Mouse (Mus musculus) midbrain, embryonic 16.5 days (tissue): ENCODE measurements around the gene Fbxl19. TPM values are rescaled to one million over a fixed set of nuclear protein-coding genes. Genes with fewer than 3 reads are reported as not detected.
A peak's percentile ranks its signal among the peaks of the same experiment; 100 is the strongest.

Experiments
- ATAC-seq: fragments of 200-750 bp; cut with Nextera tagmentation; 2 replicates; pipeline ENCODE4 v1.8.0; 2017; ENCODE audit warnings: moderate TSS enrichment
- H3K27ac ChIP-seq: fragments of 300-500 bp; sonication (generic); 2 replicates; pipeline ENCODE4 v1.5.1; 2014; ENCODE audit warnings: mild to moderate bottlenecking, low read length, mixed read lengths
- H3K27me3 ChIP-seq: fragments of 300-500 bp; sonication (generic); 2 replicates; pipeline ENCODE4 v1.6.1; 2014; ENCODE audit warnings: low read depth, low read length, mixed read lengths; ENCODE audit not compliant: control insufficient read depth, insufficient read depth
- H3K36me3 ChIP-seq: fragments of 300-500 bp; sonication (generic); 2 replicates; pipeline ENCODE4 v1.6.1; 2014; ENCODE audit warnings: mild to moderate bottlenecking, low read length, moderate library complexity, mixed read lengths; ENCODE audit not compliant: control insufficient read depth, insufficient read depth
- H3K4me1 ChIP-seq: fragments of 300-500 bp; sonication (generic); 2 replicates; pipeline ENCODE4 v1.6.1; 2014; ENCODE audit warnings: mild to moderate bottlenecking, low read length, mixed read lengths; ENCODE audit not compliant: control insufficient read depth, insufficient read depth
- H3K4me2 ChIP-seq: fragments of 300-500 bp; sonication (generic); 2 replicates; pipeline ENCODE4 v1.6.1; 2014; ENCODE audit warnings: mild to moderate bottlenecking, low read length, mixed read lengths
- H3K4me3 ChIP-seq: fragments of 300-500 bp; sonication (generic); 2 replicates; pipeline ENCODE4 v1.5.1; 2014; ENCODE audit warnings: low read depth, mild to moderate bottlenecking, low read length, moderate library complexity, mixed read lengths
- H3K9ac ChIP-seq: fragments of 300-500 bp; sonication (generic); 2 replicates; pipeline ENCODE4 v1.6.1; 2014; ENCODE audit warnings: low read depth, low read length, mixed read lengths
- H3K9me3 ChIP-seq: fragments of 300-500 bp; sonication (generic); replicated peaks from 2 replicates; pipeline ENCODE4 v1.6.1; 2014; ENCODE audit warnings: mild to moderate bottlenecking, low read length, mixed read lengths; ENCODE audit not compliant: control insufficient read depth, poor library complexity, severe bottlenecking
- WGBS: fragments of 180-500 bp; shearing (Covaris S2); extraction: QIAGEN DNeasy Blood & Tissue Kit; methylation state at CpG from one replicate; pipeline ENCODE4 v1.1.7; 2014; 5-methylcytosine and 5-hydroxymethylcytosine counted together
- microRNA counts: library from miRNA; unstranded; fragments of <30 nt; microRNA quantifications from one replicate; lab custom pipeline; 2016
- microRNA-seq: library from miRNA; unstranded; fragments of <30 nt; microRNA quantifications from one replicate; pipeline ENCODE4, GENCODE M21; 2017
- polyA plus RNA-seq: library from polyadenylated mRNA; unstranded; fragments of >200 nt; fragmentation: Nextera tagmentation; extraction: Ambion mirVana; gene quantifications from 2 replicates; pipeline ENCODE4 v1.2.1, GENCODE M21; 2015

Fbxl19 gene
- polyA plus RNA-seq, 1 experiment from 2014 or later = 7.4 TPM

DNA sequence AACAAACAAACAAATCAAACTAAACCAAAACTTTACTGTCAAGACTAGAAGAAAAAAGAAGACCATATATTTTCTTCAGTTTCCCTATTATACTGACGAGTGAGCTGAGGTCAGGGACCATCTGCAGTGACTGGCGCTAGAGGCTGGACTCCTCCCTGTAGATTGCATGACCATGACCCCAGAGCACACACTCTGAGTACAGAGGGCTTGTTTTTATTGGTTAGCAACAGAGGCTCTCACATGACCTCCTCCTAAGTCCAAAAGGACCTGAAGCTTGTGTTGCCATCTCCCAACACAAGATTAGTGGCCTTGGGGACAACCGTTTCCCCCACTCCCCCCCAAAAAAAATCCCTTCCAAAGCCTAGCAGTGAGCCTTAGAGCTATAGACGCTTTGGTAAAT is 69.5 kb downstream of the Fbxl19 start:
- peaks cover 29% of the 10 kb centered on the region for H3K36me3 ChIP-seq
- no peak overlapping the region for H3K4me3 ChIP-seq
- no peaks in the 10 kb centered on the region for H3K4me1 ChIP-seq
- no peak overlapping the region; the same call in 1 of the 2 replicates for H3K27ac ChIP-seq
- H3K9ac ChIP-seq = no peak overlapping the region
- no peaks in the 10 kb centered on the region for H3K9me3 ChIP-seq
- 88% methylated on average over 4 of the region's 4 CpGs for WGBS
- no peak for ATAC-seq
- H3K4me2 ChIP-seq = no peak overlapping the region
- H3K27me3 ChIP-seq = no peaks in the 10 kb centered on the region

DNA sequence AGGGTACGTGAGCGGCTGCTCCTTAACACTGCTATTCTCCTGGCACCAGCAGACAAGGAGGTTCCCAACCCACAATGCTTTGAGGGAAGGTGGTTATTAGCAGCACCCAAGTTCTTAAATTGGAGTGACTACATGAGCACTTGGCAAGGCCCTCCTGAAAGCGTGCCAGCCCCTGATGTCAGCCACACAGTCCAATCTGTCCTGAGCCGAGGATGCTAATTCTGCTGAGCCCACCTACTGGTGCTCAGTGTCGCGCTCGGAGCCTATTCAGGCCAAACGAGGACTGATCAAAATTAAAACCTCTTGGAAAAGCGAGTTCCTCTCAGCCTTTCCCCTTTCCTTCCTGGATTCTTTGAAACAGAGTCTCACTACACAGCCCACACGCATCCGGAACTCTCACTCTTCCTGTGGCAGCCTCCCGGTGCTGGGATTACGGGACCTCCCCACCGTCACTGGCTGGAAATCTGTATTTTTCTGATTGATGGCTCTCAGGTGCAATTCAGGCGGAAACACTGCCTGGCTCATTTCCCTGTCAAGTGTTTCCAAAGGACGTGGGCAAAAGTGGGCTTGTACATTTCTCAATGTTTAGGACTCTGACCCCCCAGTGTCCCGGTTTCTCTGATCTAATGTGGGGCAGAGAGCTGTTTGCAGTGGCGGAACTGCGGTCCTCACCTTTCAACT is 70.0 kb downstream of the Fbxl19 start:
- Histone ChIP-seq H3K4me1 (no peaks in the 10 kb centered on the region), H3K27ac (no peak overlapping the region; the same call in 1 of the 2 replicates), H3K4me3 (no peak overlapping the region), H3K36me3 (peaks cover 29% of the 10 kb centered on the region), H3K27me3 (no peaks in the 10 kb centered on the region), H3K4me2 (no peak overlapping the region), H3K9me3 (no peaks in the 10 kb centered on the region), H3K9ac (no peak overlapping the region)
- 90% methylated on average over 19 of the region's 19 CpGs for WGBS
- no peak for ATAC-seq

- Histone ChIP-seq H3K36me3 (peaks cover 23% of the 10 kb centered on the region), H3K9me3 (no peaks in the 10 kb centered on the region), H3K4me1 (no peaks in the 10 kb centered on the region), H3K27ac (no peak overlapping the region), H3K27me3 (no peaks in the 10 kb centered on the region), H3K9ac (no peak overlapping the region), H3K4me2 (no peak overlapping the region), H3K4me3 (no peak overlapping the region)
- no peak for ATAC-seq
- 96% methylated on average over 15 of the region's 15 CpGs for WGBS
Observed at GRCm38 (mm10) chr7:127815116-127815665, 70.8 kb downstream of the Fbxl19 start.

DNA sequence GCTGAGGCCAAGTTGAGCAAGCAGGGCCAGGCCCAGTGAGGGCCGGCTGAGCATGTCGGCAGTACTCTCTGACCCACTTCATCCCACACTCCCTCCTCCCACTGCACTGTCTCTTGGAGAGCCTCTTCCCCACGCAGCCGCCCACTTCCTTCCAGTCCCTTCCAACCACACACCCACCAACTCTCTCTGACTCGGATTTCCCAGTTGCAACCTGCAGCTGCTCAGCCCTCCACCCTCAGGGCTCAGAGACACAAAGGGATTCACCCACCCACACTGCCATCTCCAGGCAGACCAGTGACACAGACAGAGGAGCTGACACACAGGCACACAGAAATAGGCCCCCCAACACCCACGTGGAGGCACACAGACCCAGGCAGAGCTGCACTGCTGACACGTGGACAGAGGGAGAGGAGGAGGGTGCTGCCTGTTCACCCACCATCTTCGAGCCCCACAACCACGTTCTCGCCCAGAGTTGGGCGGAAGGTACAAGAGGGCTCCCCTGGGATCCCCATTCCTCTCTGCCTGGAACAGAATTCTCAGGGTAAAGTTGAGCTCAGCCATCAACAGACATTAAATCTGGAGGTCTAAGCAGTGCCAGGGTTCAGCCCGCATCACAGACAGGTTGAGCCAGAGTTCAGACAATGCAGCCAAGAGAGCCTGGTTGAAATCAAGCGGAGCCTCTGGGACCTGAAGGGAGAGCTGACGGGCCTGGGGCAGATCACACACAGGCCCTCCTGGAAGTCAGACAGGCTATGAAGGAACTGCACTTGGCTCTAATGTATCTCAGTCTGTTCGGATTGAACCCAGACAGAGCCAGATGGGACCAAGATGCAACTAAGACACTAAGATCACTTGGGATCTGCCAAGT is 71.8 kb downstream of the Fbxl19 start:
- Histone ChIP-seq H3K4me1 (peaks cover 2% of the 10 kb centered on the region; the same call in 1 of the 2 replicates), H3K9me3 (no peaks in the 10 kb centered on the region), H3K4me3 (no peak overlapping the region), H3K27ac (no peak overlapping the region), H3K4me2 (no peak overlapping the region), H3K9ac (no peak overlapping the region), H3K36me3 (peaks cover 15% of the 10 kb centered on the region), H3K27me3 (no peaks in the 10 kb centered on the region)
- ATAC-seq = no peak
- 72% methylated on average over 15 of the region's 15 CpGs for WGBS

- no peak overlapping the region for H3K4me3 ChIP-seq
- no peak overlapping the region for H3K9ac ChIP-seq
- ATAC-seq = no peak
- H3K27ac ChIP-seq = no peak overlapping the region
- WGBS = 86% methylated on average over 7 of the region's 7 CpGs
- no peaks in the 10 kb centered on the region for H3K27me3 ChIP-seq
- peaks cover 14% of the 10 kb centered on the region for H3K36me3 ChIP-seq
- H3K9me3 ChIP-seq = no peaks in the 10 kb centered on the region
- peaks cover 8% of the 10 kb centered on the region for H3K4me1 ChIP-seq
- H3K4me2 ChIP-seq = no peak overlapping the region
Observed at GRCm38 (mm10) chr7:127817053-127817452, 72.7 kb downstream of the Fbxl19 start.

GRCm38 (mm10) chr7:127817776-127818175 is 73.4 kb downstream of the Fbxl19 start:
- 91% methylated on average over 5 of the region's 5 CpGs for WGBS
- no peak overlapping the region for H3K27ac ChIP-seq
- peaks cover 16% of the 10 kb centered on the region for H3K4me1 ChIP-seq
- no peaks in the 10 kb centered on the region for H3K27me3 ChIP-seq
- no peak for ATAC-seq
- no peak overlapping the region for H3K9ac ChIP-seq
- H3K9me3 ChIP-seq = no peaks in the 10 kb centered on the region
- H3K4me2 ChIP-seq = no peak overlapping the region
- H3K4me3 ChIP-seq = no peak overlapping the region
- H3K36me3 ChIP-seq = peaks cover 14% of the 10 kb centered on the region

MicroRNA genes within 50 kb of the gene (microRNA counts, 519-probe panel; counts per million panel counts)
- 2,095 counts per million, percentile 55 among the panel's probes with 10 or more counts for microRNA mmu-miR-762 (lab: Ali Mortazavi, UCI)

Small RNAs within 50 kb of the gene (microRNA-seq; reads per million reads assigned to microRNA genes)
- not detected for gene Mir762

Other genes with a start within 250 kb of the Fbxl19 start
- 38.4 and 49.5 TPM in 2 replicates for gene Srcap, start 232.6 kb upstream of the Fbxl19 start, polyA plus RNA-seq
- gene Gm42715, start 225.0 kb upstream of the Fbxl19 start, polyA plus RNA-seq = 14.1 and 15.7 TPM in 2 replicates
- 8.5 and 9.4 TPM in 2 replicates for gene Tmem265, start 183.2 kb upstream of the Fbxl19 start, polyA plus RNA-seq
- 59.4 and 62.5 TPM in 2 replicates for gene Phkg2, start 171.2 kb upstream of the Fbxl19 start, polyA plus RNA-seq
- gene Ccdc189, start 155.9 kb upstream of the Fbxl19 start, polyA plus RNA-seq = 10.2 and 11.9 TPM in 2 replicates
- 50.3 and 56.7 TPM in 2 replicates for gene Rnf40, start 155.8 kb upstream of the Fbxl19 start, polyA plus RNA-seq
- gene Zfp629, start 128.7 kb upstream of the Fbxl19 start, polyA plus RNA-seq = 18.3 and 22.4 TPM in 2 replicates
- gene Bcl7c, start 35.6 kb upstream of the Fbxl19 start, polyA plus RNA-seq = 41.7 and 43.2 TPM in 2 replicates
- gene Ctf1, start 31.8 kb upstream of the Fbxl19 start, polyA plus RNA-seq = 3.2 and 3.3 TPM in 2 replicates
- gene Ctf2, start 12.4 kb upstream of the Fbxl19 start, polyA plus RNA-seq = 0.10 TPM in 1 of 2 replicates, not detected in the other
- gene Orai3, start 25.3 kb downstream of the Fbxl19 start, polyA plus RNA-seq = 8.8 TPM in 2 replicates
- gene Setd1a, start 32.1 kb downstream of the Fbxl19 start, polyA plus RNA-seq = 12.8 and 18.0 TPM in 2 replicates
- gene Gm49388, start 41.1 kb downstream of the Fbxl19 start, polyA plus RNA-seq = not detected in 2 replicates
- gene Hsd3b7, start 56.1 kb downstream of the Fbxl19 start, polyA plus RNA-seq = 8.4 and 10.3 TPM in 2 replicates
- gene Stx4a, start 79.8 kb downstream of the Fbxl19 start, polyA plus RNA-seq = 18.3 and 19.7 TPM in 2 replicates
- 66.5 and 82.2 TPM in 2 replicates for gene Stx1b, start 80.0 kb downstream of the Fbxl19 start, polyA plus RNA-seq
- 8.3 and 10.6 TPM in 2 replicates for gene Zfp646, start 131.7 kb downstream of the Fbxl19 start, polyA plus RNA-seq
- 37.8 and 38.8 TPM in 2 replicates for gene Zfp668, start 132.3 kb downstream of the Fbxl19 start, polyA plus RNA-seq
- 1.1 and 1.2 TPM in 2 replicates for gene Prss53, start 146.4 kb downstream of the Fbxl19 start, polyA plus RNA-seq
- not detected in 2 replicates for gene Gm21974, start 150.9 kb downstream of the Fbxl19 start, polyA plus RNA-seq
- gene Vkorc1, start 151.1 kb downstream of the Fbxl19 start, polyA plus RNA-seq = 55.1 and 59.5 TPM in 2 replicates
- 61.3 and 67.1 TPM in 2 replicates for gene Bckdk, start 159.5 kb downstream of the Fbxl19 start, polyA plus RNA-seq
- gene Kat8, start 168.0 kb downstream of the Fbxl19 start, polyA plus RNA-seq = 46.9 and 48.3 TPM in 2 replicates
- 0.20 and 0.27 TPM in 2 replicates for gene Prss8, start 185.6 kb downstream of the Fbxl19 start, polyA plus RNA-seq
- 12.2 and 13.4 TPM in 2 replicates for gene Prss36, start 202.2 kb downstream of the Fbxl19 start, polyA plus RNA-seq
- gene Fus, start 222.9 kb downstream of the Fbxl19 start, polyA plus RNA-seq = 283 and 325 TPM in 2 replicates
- 2.3 and 6.9 TPM in 2 replicates for gene Pycard, start 249.3 kb downstream of the Fbxl19 start, polyA plus RNA-seq